Mouse (Mus musculus) liver, embryonic 14.5 days (tissue): ENCODE measurements around the gene Gngt2.

ENCODE experiments used
- CTCF ChIP-seq: IDR thresholded peaks from 2 replicates; pipeline ENCODE4 v1.5.1; 2016; ENCODE audit warnings: antibody characterized with exemption, low read depth, control low read depth
- EP300 ChIP-seq: IDR thresholded peaks from 2 replicates; pipeline ENCODE4 v1.6.1; 2016; ENCODE audit warnings: antibody characterized with exemption, low read depth

GRCm38 (mm10) chr11:95821511-95821910 lies 15.5 kb upstream of the Gngt2 start:
- no peak for TF ChIP-seq CTCF
- TF ChIP-seq EP300: no peak
